Mouse (Mus musculus): ENCODE results near the gene B3gnt2.

GRCm38 (mm10) chr11:22809465-22810096, 51.2 kb downstream of the B3gnt2 start:
- TF ChIP-seq CTCF (IDR thresholded peaks at IDR 0.05; ENCODE audit: extremely low read depth, insufficient read depth, insufficient read length, insufficient replicate concordance): no peak
- no peak for TF ChIP-seq POLR2A (IDR thresholded peaks at IDR 0.05; ENCODE audit: low read depth, low read length)

All from spleen, adult 2 months (tissue).